21 mouse cellular contexts compared by ENCODE assay signal in genomic region chr13:106406608-106407038, GRCm38 (mm10).
A peak's percentile ranks its signal among the peaks of the same experiment; 100 is the strongest.
DNase-seq lines count a peak whose midpoint lies in the region; ATAC-seq and TF ChIP-seq lines count a peak whose summit lies in the region.
"Had no signal": no experiment of that assay in that cellular context is flagged by ENCODE, and none has a peak within 500 bp of the region (broad histone marks: within the 10 kb centered on the region; RNA-seq: fewer than 3 reads in every experiment).

No protein-coding gene starts in this region.

- no peak overlapping the region for H3K9ac ChIP-seq in hindbrain, postnatal 0 days (replicated peaks; ENCODE audit: low read length)
- H3K9ac ChIP-seq in hindbrain, embryonic 12.5 days = no peak overlapping the region
- no peak overlapping the region for H3K9ac ChIP-seq in forebrain, postnatal 0 days
- no peak overlapping the region for H3K9ac ChIP-seq in midbrain, embryonic 12.5 days (replicated peaks)
- H3K9ac ChIP-seq: heart, embryonic 15.5 days; limb, embryonic 13.5 days; liver, embryonic 15.5 days; neural tube, embryonic 12.5 days had no signal

- H3K27me3 ChIP-seq in hindbrain, postnatal 0 days (ENCODE audit: insufficient read depth, low read length) = no peaks in the 10 kb centered on the region
- no peaks in the 10 kb centered on the region for H3K27me3 ChIP-seq in hindbrain, embryonic 12.5 days
- no peaks in the 10 kb centered on the region for H3K27me3 ChIP-seq in forebrain, postnatal 0 days (ENCODE audit: insufficient read depth, low read length)
- no peaks in the 10 kb centered on the region for H3K27me3 ChIP-seq in midbrain, embryonic 12.5 days
- H3K27me3 ChIP-seq: heart, embryonic 15.5 days; limb, embryonic 13.5 days; liver, embryonic 15.5 days; neural tube, embryonic 12.5 days had no signal

- no peak overlapping the region for H3K27ac ChIP-seq in hindbrain, postnatal 0 days
- H3K27ac ChIP-seq in hindbrain, embryonic 12.5 days = no peak overlapping the region
- H3K27ac ChIP-seq in forebrain, postnatal 0 days (ENCODE audit: low read depth, low read length) = no peak overlapping the region
- no peak overlapping the region for H3K27ac ChIP-seq in midbrain, embryonic 12.5 days (replicated peaks)
- H3K27ac ChIP-seq: embryonic facial prominence, embryonic 10.5 days; heart, embryonic 15.5 days; hindbrain, embryonic 10.5 days; limb, embryonic 13.5 days; liver, embryonic 15.5 days; neural tube, embryonic 12.5 days had no signal

- 13% methylated on average over 1 of the region's 1 CpGs for WGBS in hindbrain, postnatal 0 days
- WGBS in hindbrain, embryonic 12.5 days = 37% methylated on average over 1 of the region's 1 CpGs
- 6% methylated on average over 1 of the region's 1 CpGs for WGBS in forebrain, postnatal 0 days
- WGBS in midbrain, embryonic 12.5 days = 15% methylated on average over 1 of the region's 1 CpGs

- no peak overlapping the region for H3K4me3 ChIP-seq in hindbrain, postnatal 0 days (ENCODE audit: low read length)
- H3K4me3 ChIP-seq in hindbrain, embryonic 12.5 days = no peak overlapping the region
- H3K4me3 ChIP-seq in forebrain, postnatal 0 days (ENCODE audit: low read depth, low read length) = no peak overlapping the region
- no peak overlapping the region for H3K4me3 ChIP-seq in midbrain, embryonic 12.5 days
- H3K4me3 ChIP-seq: embryonic facial prominence, embryonic 10.5 days; erythroblast, embryonic 14.5 days; heart, embryonic 15.5 days; hindbrain, embryonic 10.5 days; limb, embryonic 13.5 days; liver, embryonic 15.5 days; neural tube, embryonic 12.5 days had no signal

- TF ChIP-seq CTCF in hindbrain, postnatal 0 days (IDR thresholded peaks at IDR 0.05; ENCODE audit: low read depth) = no peak
- no peak for TF ChIP-seq CTCF in brain, embryonic 14.5 days (IDR thresholded peaks at IDR 0.05; ENCODE audit: borderline replicate concordance, extremely low read depth, insufficient read depth, insufficient read length)
- no peak for TF ChIP-seq CTCF in forebrain, postnatal 0 days (IDR thresholded peaks at IDR 0.05; ENCODE audit: low read depth)

- H3K36me3 ChIP-seq in hindbrain, postnatal 0 days (ENCODE audit: insufficient read depth, low read length) = no peaks in the 10 kb centered on the region
- no peaks in the 10 kb centered on the region for H3K36me3 ChIP-seq in hindbrain, embryonic 12.5 days
- H3K36me3 ChIP-seq in forebrain, postnatal 0 days (ENCODE audit: insufficient read depth) = no peaks in the 10 kb centered on the region
- H3K36me3 ChIP-seq in midbrain, embryonic 12.5 days = no peaks in the 10 kb centered on the region
- H3K36me3 ChIP-seq: embryonic facial prominence, embryonic 10.5 days; G1E; heart, embryonic 15.5 days; hindbrain, embryonic 10.5 days; limb, embryonic 13.5 days; liver, embryonic 15.5 days; neural tube, embryonic 12.5 days had no signal

- H3K4me2 ChIP-seq in hindbrain, postnatal 0 days (ENCODE audit: low read depth, low read length) = no peak overlapping the region
- H3K4me2 ChIP-seq in hindbrain, embryonic 12.5 days (replicated peaks) = no peak overlapping the region
- no peak overlapping the region for H3K4me2 ChIP-seq in forebrain, postnatal 0 days (ENCODE audit: low read depth)
- no peak overlapping the region for H3K4me2 ChIP-seq in midbrain, embryonic 12.5 days (replicated peaks)
- H3K4me2 ChIP-seq: heart, embryonic 15.5 days; limb, embryonic 13.5 days; liver, embryonic 15.5 days; neural tube, embryonic 12.5 days had no signal

- no peaks in the 10 kb centered on the region for H3K4me1 ChIP-seq in hindbrain, postnatal 0 days (ENCODE audit: insufficient read depth, low read length)
- H3K4me1 ChIP-seq in hindbrain, embryonic 12.5 days = no peaks in the 10 kb centered on the region
- no peaks in the 10 kb centered on the region for H3K4me1 ChIP-seq in forebrain, postnatal 0 days (ENCODE audit: insufficient read depth)
- H3K4me1 ChIP-seq in midbrain, embryonic 12.5 days = no peaks in the 10 kb centered on the region
- H3K4me1 ChIP-seq: embryonic facial prominence, embryonic 10.5 days; heart, embryonic 15.5 days; hindbrain, embryonic 10.5 days; limb, embryonic 13.5 days; liver, embryonic 15.5 days; neural tube, embryonic 12.5 days had no signal

- peak; percentile 9 for DNase-seq in hindbrain, postnatal 0 days (ENCODE audit: low spot score)
- DNase-seq in brain, embryonic 14.5 days (ENCODE audit: low read depth) = peak; percentile 71
- peak; percentile 63 for DNase-seq in forebrain, postnatal 0 days
- no peak for DNase-seq in cerebellum, adult 9-10 months
- no peak for DNase-seq in kidney, adult 11 months
- DNase-seq: adrenal gland, adult 8-10 months; cerebellum, postnatal 25 days; heart, adult 18-20 months; kidney, adult 2 months; kidney, postnatal 4 days; lung, postnatal 14 days had no signal

- no peak for ATAC-seq in hindbrain, postnatal 0 days
- no peak for ATAC-seq in hindbrain, embryonic 12.5 days (ENCODE audit: low FRiP score)
- ATAC-seq in forebrain, postnatal 0 days = peak; percentile 77
- 0 out of 2 replicates have a peak, but pooled peaks have one; percentile 34 for ATAC-seq in midbrain, embryonic 12.5 days (ENCODE audit: low FRiP score, low read depth)

- H3K9me3 ChIP-seq in hindbrain, postnatal 0 days (ENCODE audit: low read length) = no peaks in the 10 kb centered on the region
- no peaks in the 10 kb centered on the region for H3K9me3 ChIP-seq in hindbrain, embryonic 12.5 days (replicated peaks)
- H3K9me3 ChIP-seq in forebrain, postnatal 0 days (ENCODE audit: low read length) = no peaks in the 10 kb centered on the region
- no peaks in the 10 kb centered on the region for H3K9me3 ChIP-seq in midbrain, embryonic 12.5 days
- H3K9me3 ChIP-seq: embryonic facial prominence, embryonic 10.5 days; G1E; heart, embryonic 15.5 days; hindbrain, embryonic 10.5 days; limb, embryonic 13.5 days; liver, embryonic 15.5 days; neural tube, embryonic 12.5 days had no signal

- no peak for TF ChIP-seq POLR2A in brain, embryonic 14.5 days (IDR thresholded peaks at IDR 0.05; ENCODE audit: borderline replicate concordance, extremely low read depth, insufficient read depth, insufficient read length, poor library complexity, severe bottlenecking)

Comparison
In these comparisons a context has a peak if more than half of its experiments do, and no peak if none do; other contexts are left out.
1. ATAC-seq: peak in forebrain, postnatal 0 days (single experiment) and midbrain, embryonic 12.5 days (single experiment); none in hindbrain, postnatal 0 days (single experiment) and hindbrain, embryonic 12.5 days (single experiment).
2. DNase-seq: peak in hindbrain, postnatal 0 days (single experiment), brain, embryonic 14.5 days (single experiment) and forebrain, postnatal 0 days (single experiment); none in cerebellum, adult 9-10 months (single experiment) and kidney, adult 11 months (single experiment).